Mouse (Mus musculus) embryonic fibroblast, embryonic 13.5 days (primary cell): ENCODE data around the gene Bcl2l12.

Experiments used
- CTCF ChIP-seq: IDR thresholded peaks from 2 replicates; pipeline ENCODE4 v1.5.1; 2011; ENCODE audit warnings: mild to moderate bottlenecking, control low read depth, low read length, moderate library complexity, borderline replicate concordance; ENCODE audit not compliant: insufficient read depth
- POLR2A ChIP-seq: IDR thresholded peaks from 2 replicates; pipeline ENCODE4 v1.6.1; 2011; ENCODE audit warnings: low read depth, mild to moderate bottlenecking, control low read depth, low read length, moderate library complexity

DNA sequence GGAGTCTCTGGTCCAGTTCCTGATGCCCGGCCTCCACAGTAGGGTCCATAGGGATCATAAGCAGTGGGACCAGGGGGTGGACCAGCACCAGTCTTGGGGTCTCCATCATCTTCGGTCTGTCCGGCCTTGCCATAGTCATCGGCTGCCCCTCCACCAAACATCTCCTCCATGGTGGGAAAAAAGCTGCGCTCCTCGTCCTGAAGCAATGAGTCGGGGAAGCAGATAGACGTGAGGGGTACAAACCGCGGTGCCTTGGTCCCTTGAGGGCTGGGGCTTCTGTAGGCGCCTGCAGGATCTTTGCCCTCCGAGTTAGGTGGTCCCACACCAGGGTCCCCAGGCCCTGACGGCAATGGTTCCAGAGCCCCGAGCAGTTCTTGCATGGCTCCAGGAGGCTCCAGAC is 49.0 kb upstream of the Bcl2l12 start:
- no peak for TF ChIP-seq CTCF
- no peak for TF ChIP-seq POLR2A
